Mouse (Mus musculus): ENCODE measurements around the gene Tex261. TPM values are rescaled to one million over a fixed set of nuclear protein-coding genes. Genes with fewer than 3 reads are reported as not detected.

The Tex261 gene
- polyA plus RNA-seq (2015; fragmentation: Nextera tagmentation; extraction: Ambion mirVana), result 39.2 and 42.0 TPM in 2 replicates

DNA sequence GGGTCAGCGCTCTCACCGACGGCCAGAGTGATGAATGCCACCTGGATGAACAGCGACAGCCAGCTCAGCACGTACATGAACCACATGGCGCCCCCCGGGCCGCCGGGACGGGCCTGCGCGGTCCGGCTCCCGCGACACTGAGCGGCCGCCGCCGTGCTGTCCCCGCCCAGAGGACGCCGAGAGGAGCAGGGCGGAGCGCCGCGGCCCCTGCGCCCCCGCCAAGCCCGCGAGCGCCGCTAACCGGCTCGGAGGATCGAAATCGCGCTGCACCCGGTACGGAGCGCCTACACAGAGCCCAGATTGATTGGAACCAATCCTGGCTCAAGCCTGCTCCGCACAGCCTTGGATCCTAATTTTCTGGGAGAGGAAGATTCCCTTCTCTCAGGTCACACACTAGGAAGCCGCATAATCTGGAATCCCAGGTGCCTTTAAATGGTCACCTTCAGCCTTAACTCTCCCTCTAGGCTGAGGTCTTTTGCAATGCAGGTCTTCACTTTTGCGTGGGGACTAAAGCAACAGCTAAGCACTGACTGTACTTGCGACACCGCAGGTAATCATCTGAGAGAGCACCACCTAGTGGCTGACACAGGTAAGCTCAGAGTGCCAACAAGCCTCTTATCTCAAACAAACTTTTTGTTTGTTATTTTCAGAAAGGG, at the start of gene Tex261:
Gene Tex261 (minus strand): TSS at position 176 of the 656 bp plus-strand sequence.
- Histone ChIP-seq H3K4me2 (ENCODE audit: low read depth, low read length) (peak within 1 kb of the TSS; percentile 90), H3K4me3 (ENCODE audit: low read depth, low read length) (peak within 1 kb of the TSS; percentile 97)
- WGBS (ENCODE audit: insufficient replicate concordance), result under 1% methylated on average over 45 of the region's 45 CpGs

GRCm38 (mm10) chr6:83821856-83822255, 46.2 kb upstream of the Tex261 start:
- Histone ChIP-seq H3K9me3 (replicated peaks; ENCODE audit: control insufficient read depth, low read length) (no peaks in the 10 kb centered on the region), H3K4me1 (ENCODE audit: control insufficient read depth, low read depth, low read length) (no peaks in the 10 kb centered on the region), H3K4me3 (ENCODE audit: low read depth, low read length) (no peak overlapping the region), H3K36me3 (ENCODE audit: control insufficient read depth, insufficient read depth) (no peaks in the 10 kb centered on the region), H3K27me3 (ENCODE audit: control insufficient read depth, insufficient read depth, low read depth, low read length) (no peaks in the 10 kb centered on the region), H3K9ac (ENCODE audit: low read depth, low read length) (no peak overlapping the region), H3K27ac (ENCODE audit: low read length) (no peak overlapping the region), H3K4me2 (ENCODE audit: low read depth, low read length) (no peak overlapping the region)
- ATAC-seq (ENCODE audit: low read depth), result no peak
- WGBS (ENCODE audit: insufficient replicate concordance), result 79% methylated on average over 2 of the region's 2 CpGs

More for the DNA sequence above, at the start of gene Tex261:
- Histone ChIP-seq H3K27me3 (ENCODE audit: control insufficient read depth, insufficient read depth, low read depth, low read length) (no peaks in the 10 kb centered on the region), H3K9ac (ENCODE audit: low read depth, low read length) (peak within 1 kb of the TSS; percentile 95), H3K27ac (ENCODE audit: low read length) (peak within 1 kb of the TSS; percentile 95), H3K4me1 (ENCODE audit: control insufficient read depth, low read depth, low read length) (peaks cover 24% of the 10 kb centered on the region), H3K9me3 (replicated peaks; ENCODE audit: control insufficient read depth, low read length) (no peaks in the 10 kb centered on the region), H3K36me3 (ENCODE audit: control insufficient read depth, insufficient read depth) (peaks cover 11% of the 10 kb centered on the region)
- peak; percentile 93 for ATAC-seq (ENCODE audit: low read depth)

DNA sequence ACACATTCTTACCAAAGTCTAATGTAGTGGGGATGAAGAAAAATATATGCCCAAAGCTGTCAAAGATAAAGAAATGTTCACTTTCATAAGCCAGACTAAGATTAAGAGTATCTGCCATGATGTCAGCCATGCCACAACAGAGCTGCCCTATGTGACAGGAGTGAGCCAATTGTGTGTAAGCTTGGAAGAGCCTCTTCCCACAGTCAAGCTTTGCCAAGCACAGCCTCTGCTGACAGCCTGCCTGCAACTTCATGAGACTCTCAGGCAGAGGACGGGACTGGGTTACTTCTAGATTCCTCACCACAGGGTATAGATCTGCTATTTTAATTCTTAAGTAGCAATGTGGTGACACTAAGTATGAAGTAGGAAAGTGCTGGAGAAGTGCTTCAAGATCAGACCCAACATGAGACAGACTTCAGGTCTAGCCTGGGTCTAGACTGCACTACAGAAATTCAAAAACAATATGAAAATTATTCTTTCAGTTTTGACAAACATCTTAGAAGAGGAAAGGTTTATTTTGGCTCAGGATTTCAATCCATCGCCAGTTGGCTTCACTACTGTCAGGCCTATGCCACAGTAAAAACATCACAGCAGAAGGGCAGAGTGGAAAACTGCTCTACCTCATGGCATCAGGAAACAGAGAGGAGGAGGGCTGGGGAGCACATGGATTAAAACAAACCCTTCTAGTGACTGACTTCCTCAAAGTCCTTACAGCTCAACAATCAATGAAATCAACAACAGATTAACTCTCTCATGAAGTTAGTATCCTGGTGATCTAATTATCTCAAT, 45.3 kb upstream of the Tex261 start:
- no peaks in the 10 kb centered on the region for H3K9me3 ChIP-seq (replicated peaks; ENCODE audit: control insufficient read depth, low read length)
- 59% methylated on average over 2 of the region's 2 CpGs for WGBS (ENCODE audit: insufficient replicate concordance)
- H3K9ac ChIP-seq (ENCODE audit: low read depth, low read length), result no peak overlapping the region
- no peak overlapping the region for H3K4me3 ChIP-seq (ENCODE audit: low read depth, low read length)
- H3K27ac ChIP-seq (ENCODE audit: low read length), result no peak overlapping the region
- ATAC-seq (ENCODE audit: low read depth), result no peak
- H3K4me2 ChIP-seq (ENCODE audit: low read depth, low read length), result no peak overlapping the region
- no peaks in the 10 kb centered on the region for H3K4me1 ChIP-seq (ENCODE audit: control insufficient read depth, low read depth, low read length)
- H3K27me3 ChIP-seq (ENCODE audit: control insufficient read depth, insufficient read depth, low read depth, low read length), result no peaks in the 10 kb centered on the region
- no peaks in the 10 kb centered on the region for H3K36me3 ChIP-seq (ENCODE audit: control insufficient read depth, insufficient read depth)

- H3K27ac ChIP-seq (ENCODE audit: low read length), result no peak overlapping the region
- H3K4me1 ChIP-seq (ENCODE audit: control insufficient read depth, low read depth, low read length), result no peaks in the 10 kb centered on the region
- no peak overlapping the region for H3K9ac ChIP-seq (ENCODE audit: low read depth, low read length)
- no peak overlapping the region for H3K4me3 ChIP-seq (ENCODE audit: low read depth, low read length)
- no peaks in the 10 kb centered on the region for H3K36me3 ChIP-seq (ENCODE audit: control insufficient read depth, insufficient read depth)
- WGBS (ENCODE audit: insufficient replicate concordance), result 63% methylated on average over 1 of the region's 1 CpGs
- no peaks in the 10 kb centered on the region for H3K27me3 ChIP-seq (ENCODE audit: control insufficient read depth, insufficient read depth, low read depth, low read length)
- H3K4me2 ChIP-seq (ENCODE audit: low read depth, low read length), result no peak overlapping the region
- H3K9me3 ChIP-seq (replicated peaks; ENCODE audit: control insufficient read depth, low read length), result no peaks in the 10 kb centered on the region
- ATAC-seq (ENCODE audit: low read depth), result no peak
Observed at GRCm38 (mm10) chr6:83818996-83819395, 43.4 kb upstream of the Tex261 start.

GRCm38 (mm10) chr6:83815801-83816200, 40.2 kb upstream of the Tex261 start:
- ATAC-seq (ENCODE audit: low read depth), result no peak
- no peak overlapping the region for H3K4me3 ChIP-seq (ENCODE audit: low read depth, low read length)
- H3K4me1 ChIP-seq (ENCODE audit: control insufficient read depth, low read depth, low read length), result no peaks in the 10 kb centered on the region
- H3K4me2 ChIP-seq (ENCODE audit: low read depth, low read length), result no peak overlapping the region
- WGBS (ENCODE audit: insufficient replicate concordance), result 70% methylated on average over 3 of the region's 3 CpGs
- no peak overlapping the region for H3K9ac ChIP-seq (ENCODE audit: low read depth, low read length)
- no peaks in the 10 kb centered on the region for H3K9me3 ChIP-seq (replicated peaks; ENCODE audit: control insufficient read depth, low read length)
- no peak overlapping the region for H3K27ac ChIP-seq (ENCODE audit: low read length)
- no peaks in the 10 kb centered on the region for H3K36me3 ChIP-seq (ENCODE audit: control insufficient read depth, insufficient read depth)
- no peaks in the 10 kb centered on the region for H3K27me3 ChIP-seq (ENCODE audit: control insufficient read depth, insufficient read depth, low read depth, low read length)

GRCm38 (mm10) chr6:83802846-83803245, 27.2 kb upstream of the Tex261 start:
- no peak overlapping the region for H3K27ac ChIP-seq (ENCODE audit: low read length)
- 84% methylated on average over 3 of the region's 3 CpGs for WGBS (ENCODE audit: insufficient replicate concordance)
- no peak overlapping the region for H3K9ac ChIP-seq (ENCODE audit: low read depth, low read length)
- no peaks in the 10 kb centered on the region for H3K27me3 ChIP-seq (ENCODE audit: control insufficient read depth, insufficient read depth, low read depth, low read length)
- H3K36me3 ChIP-seq (ENCODE audit: control insufficient read depth, insufficient read depth), result peaks cover 2% of the 10 kb centered on the region; the same call in 1 of the 2 replicates
- H3K4me2 ChIP-seq (ENCODE audit: low read depth, low read length), result no peak overlapping the region
- H3K4me3 ChIP-seq (ENCODE audit: low read depth, low read length), result no peak overlapping the region
- no peaks in the 10 kb centered on the region for H3K9me3 ChIP-seq (replicated peaks; ENCODE audit: control insufficient read depth, low read length)
- ATAC-seq (ENCODE audit: low read depth), result no peak
- no peaks in the 10 kb centered on the region for H3K4me1 ChIP-seq (ENCODE audit: control insufficient read depth, low read depth, low read length)

DNA sequence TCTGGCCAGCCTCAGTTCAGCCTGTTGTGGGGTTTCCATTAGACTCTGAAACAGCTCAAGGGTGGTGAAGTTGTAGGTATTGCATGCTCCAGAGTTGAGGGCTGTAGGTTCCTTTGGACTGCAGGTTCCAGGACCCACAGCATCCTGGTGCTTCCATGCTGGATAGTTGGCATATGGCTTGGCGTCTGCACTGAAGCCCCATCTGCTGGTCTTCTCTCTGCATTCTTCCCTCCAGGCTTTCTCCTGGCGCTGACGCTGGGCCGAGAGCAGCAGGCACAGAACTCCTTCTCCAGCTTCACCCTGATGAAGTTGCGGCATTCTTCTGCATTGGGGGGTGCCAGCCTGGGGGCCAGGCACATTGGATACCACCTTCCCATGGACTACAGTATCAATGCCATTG, 26.4 kb upstream of the Tex261 start:
- ATAC-seq (ENCODE audit: low read depth), result no peak
- Histone ChIP-seq H3K4me3 (ENCODE audit: low read depth, low read length) (no peak overlapping the region), H3K4me1 (ENCODE audit: control insufficient read depth, low read depth, low read length) (no peaks in the 10 kb centered on the region), H3K27ac (ENCODE audit: low read length) (no peak overlapping the region), H3K9me3 (replicated peaks; ENCODE audit: control insufficient read depth, low read length) (no peaks in the 10 kb centered on the region), H3K4me2 (ENCODE audit: low read depth, low read length) (no peak overlapping the region), H3K9ac (ENCODE audit: low read depth, low read length) (no peak overlapping the region), H3K27me3 (ENCODE audit: control insufficient read depth, insufficient read depth, low read depth, low read length) (no peaks in the 10 kb centered on the region), H3K36me3 (ENCODE audit: control insufficient read depth, insufficient read depth) (peaks cover 2% of the 10 kb centered on the region; the same call in 1 of the 2 replicates)
- 86% methylated on average over 5 of the region's 5 CpGs for WGBS (ENCODE audit: insufficient replicate concordance)

DNA sequence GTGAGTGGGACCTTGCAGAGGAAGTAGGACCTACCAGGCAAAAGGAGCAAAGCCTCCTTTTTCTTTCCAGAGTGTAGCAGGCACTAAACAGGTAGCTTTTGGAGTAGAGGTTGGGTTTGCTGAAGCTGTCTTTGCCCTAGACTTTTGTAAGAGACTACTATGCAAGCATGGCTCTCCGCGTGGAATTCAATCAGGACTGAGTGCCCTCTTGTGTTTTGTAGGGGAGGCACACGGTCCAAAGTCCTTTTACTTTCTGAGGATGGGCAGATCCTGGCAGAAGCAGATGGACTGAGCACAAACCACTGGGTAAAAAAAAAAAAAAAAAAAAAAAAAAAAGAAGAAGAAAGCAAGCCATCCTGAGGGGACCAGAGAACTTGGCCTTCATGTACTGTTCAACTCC, 21.1 kb upstream of the Tex261 start:
- H3K27ac ChIP-seq (ENCODE audit: low read length), result no peak overlapping the region
- WGBS (ENCODE audit: insufficient replicate concordance), result 51% methylated on average over 3 of the region's 3 CpGs
- peaks cover 10% of the 10 kb centered on the region for H3K4me1 ChIP-seq (ENCODE audit: control insufficient read depth, low read depth, low read length)
- no peaks in the 10 kb centered on the region for H3K27me3 ChIP-seq (ENCODE audit: control insufficient read depth, insufficient read depth, low read depth, low read length)
- H3K4me3 ChIP-seq (ENCODE audit: low read depth, low read length), result no peak overlapping the region
- no peak overlapping the region for H3K4me2 ChIP-seq (ENCODE audit: low read depth, low read length)
- no peak overlapping the region for H3K9ac ChIP-seq (ENCODE audit: low read depth, low read length)
- H3K36me3 ChIP-seq (ENCODE audit: control insufficient read depth, insufficient read depth), result 0 out of 2 replicates have a peak, but pooled peaks cover 1% of the 10 kb centered on the region
- ATAC-seq (ENCODE audit: low read depth), result no peak
- H3K9me3 ChIP-seq (replicated peaks; ENCODE audit: control insufficient read depth, low read length), result no peaks in the 10 kb centered on the region

GRCm38 (mm10) chr6:83795492-83795900, 19.9 kb upstream of the Tex261 start:
- Histone ChIP-seq H3K4me2 (ENCODE audit: low read depth, low read length) (peak overlapping the region; percentile 92), H3K4me3 (ENCODE audit: low read depth, low read length) (peak overlapping the region; percentile 74), H3K27me3 (ENCODE audit: control insufficient read depth, insufficient read depth, low read depth, low read length) (no peaks in the 10 kb centered on the region), H3K27ac (ENCODE audit: low read length) (peak overlapping the region; percentile 96), H3K9ac (ENCODE audit: low read depth, low read length) (peak overlapping the region; percentile 71), H3K36me3 (ENCODE audit: control insufficient read depth, insufficient read depth) (no peaks in the 10 kb centered on the region), H3K4me1 (ENCODE audit: control insufficient read depth, low read depth, low read length) (peaks cover 10% of the 10 kb centered on the region), H3K9me3 (replicated peaks; ENCODE audit: control insufficient read depth, low read length) (no peaks in the 10 kb centered on the region)
- peak; percentile 3; the same call in 1 of the 2 replicates for ATAC-seq (ENCODE audit: low read depth)
- 2% methylated on average over 13 of the region's 13 CpGs for WGBS (ENCODE audit: insufficient replicate concordance)
